Mouse (Mus musculus) limb, embryonic 15.5 days (tissue): ENCODE measurements at regions not wholly inside any gene's neighbourhood (a gene's known extent, or its start where the extent isn't known, plus 50 kb on each side); places are given as distances from the start of the nearest gene placed in this dataset.
A peak's percentile ranks its signal among the peaks of the same experiment; 100 is the strongest.
"Not testable (repeated sequence)": the region's sequence is repeated elsewhere in the genome, so short reads cannot be mapped to it uniquely, and the experiment has no call there.

Source experiments
- ATAC-seq: fragments of 200-750 bp; cut with Nextera tagmentation; 2 replicates; pipeline ENCODE4 v1.8.0; 2017; ENCODE audit warnings: low read depth, moderate TSS enrichment; ENCODE audit not compliant: insufficient number of reproducible peaks, low FRiP score, low TSS enrichment
- H3K27ac ChIP-seq: fragments of 300-500 bp; sonication (generic); 2 replicates; pipeline ENCODE4 v1.5.1; 2015; ENCODE audit warnings: moderate library complexity, mild to moderate bottlenecking, inconsistent platforms
- H3K27me3 ChIP-seq: fragments of 300-500 bp; sonication (generic); 2 replicates; pipeline ENCODE4 v1.6.1; 2015; ENCODE audit warnings: inconsistent platforms
- H3K36me3 ChIP-seq: fragments of 300-500 bp; sonication (generic); 2 replicates; pipeline ENCODE4 v1.6.1; 2015; ENCODE audit warnings: inconsistent platforms
- H3K4me1 ChIP-seq: fragments of 300-500 bp; sonication (generic); 2 replicates; pipeline ENCODE4 v1.6.1; 2015; ENCODE audit warnings: inconsistent platforms
- H3K4me2 ChIP-seq: fragments of 300-500 bp; sonication (generic); 2 replicates; pipeline ENCODE4 v1.6.1; 2015; ENCODE audit warnings: mild to moderate bottlenecking, inconsistent platforms
- H3K4me3 ChIP-seq: fragments of 300-500 bp; sonication (generic); 2 replicates; pipeline ENCODE4 v1.5.1; 2015; ENCODE audit warnings: mild to moderate bottlenecking, inconsistent platforms
- H3K9ac ChIP-seq: fragments of 300-500 bp; sonication (generic); 2 replicates; pipeline ENCODE4 v1.6.1; 2015; ENCODE audit warnings: inconsistent platforms
- H3K9me3 ChIP-seq: fragments of 300-500 bp; sonication (generic); 2 replicates; pipeline ENCODE4 v1.6.1; 2016; ENCODE audit warnings: inconsistent platforms
- WGBS: fragments of 180-500 bp; shearing (Covaris S2); methylation state at CpG from one replicate; pipeline ENCODE4 v1.1.7; 2015; 5-methylcytosine and 5-hydroxymethylcytosine counted together

DNA sequence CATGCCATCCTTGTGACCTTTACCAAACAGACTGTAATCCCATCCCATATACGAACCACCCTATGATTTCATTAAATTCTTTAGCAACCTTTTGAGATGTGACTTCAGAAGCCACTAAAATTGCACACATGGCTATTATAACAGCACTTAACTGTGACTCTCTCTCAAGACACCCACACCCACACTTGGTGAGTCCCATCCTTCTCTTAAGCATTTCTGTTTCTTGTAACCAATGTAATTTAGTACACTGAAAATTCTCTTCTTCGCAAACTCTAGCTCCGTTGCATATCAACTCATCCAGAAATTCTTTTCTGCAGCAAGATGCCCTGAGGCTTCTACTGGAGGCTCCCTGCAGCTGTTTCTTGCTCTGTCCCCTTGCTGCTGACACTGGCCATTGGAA is 88.4 kb upstream of the Rmdn2 start:
- Histone ChIP-seq H3K9me3 (no peaks in the 10 kb centered on the region), H3K4me3 (no peak overlapping the region), H3K27ac (no peak overlapping the region), H3K9ac (no peak overlapping the region), H3K4me2 (no peak overlapping the region), H3K4me1 (no peaks in the 10 kb centered on the region), H3K36me3 (no peaks in the 10 kb centered on the region), H3K27me3 (no peaks in the 10 kb centered on the region)
- 84% methylated on average over 3 of the region's 3 CpGs for WGBS
- no peak for ATAC-seq

DNA sequence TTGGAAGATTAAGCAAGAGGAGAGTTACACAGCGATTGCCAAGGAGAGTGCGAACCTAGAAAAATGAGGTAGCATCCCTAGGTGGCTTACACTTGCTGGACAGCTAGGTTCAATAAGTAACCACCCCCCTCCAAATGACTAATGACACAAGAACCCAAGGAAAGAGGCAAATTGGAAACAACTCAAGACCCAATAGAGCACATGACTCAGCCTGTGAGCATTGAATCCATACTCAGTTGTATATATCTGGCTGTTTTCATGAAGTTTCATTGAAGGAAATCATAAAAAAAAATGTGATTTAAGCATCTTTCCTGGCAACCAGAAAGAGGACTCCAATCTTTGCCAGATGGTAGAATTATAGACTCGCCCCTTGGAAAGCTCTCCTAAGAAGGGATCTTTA is 84.3 kb upstream of the Rmdn2 start:
- H3K9ac ChIP-seq: no peak overlapping the region
- no peak for ATAC-seq
- no peaks in the 10 kb centered on the region for H3K4me1 ChIP-seq
- H3K9me3 ChIP-seq: no peaks in the 10 kb centered on the region
- H3K4me3 ChIP-seq: no peak overlapping the region
- H3K36me3 ChIP-seq: no peaks in the 10 kb centered on the region
- no peaks in the 10 kb centered on the region for H3K27me3 ChIP-seq
- WGBS: 68% methylated on average over 3 of the region's 3 CpGs
- no peak overlapping the region for H3K4me2 ChIP-seq
- H3K27ac ChIP-seq: no peak overlapping the region

DNA sequence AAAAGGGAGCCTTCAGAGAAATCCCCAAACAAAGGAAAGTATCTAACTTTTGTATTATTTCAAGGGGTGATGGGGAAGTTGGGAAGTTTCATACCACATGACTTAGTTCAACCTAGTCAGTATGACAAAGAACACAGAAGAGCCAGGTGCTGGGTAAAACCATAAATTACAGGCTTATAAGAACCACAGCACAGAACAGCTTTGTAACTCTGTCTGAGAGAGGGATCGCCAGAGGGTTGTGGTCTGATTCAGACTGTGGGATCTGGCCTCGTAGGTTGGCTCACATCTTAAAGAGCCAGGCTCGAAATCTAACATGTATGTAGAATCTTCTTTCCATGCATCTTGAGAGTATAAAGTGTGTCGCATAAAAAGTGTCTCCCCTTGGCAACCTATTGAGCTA is 75.1 kb upstream of the Rmdn2 start:
- no peaks in the 10 kb centered on the region for H3K9me3 ChIP-seq
- no peaks in the 10 kb centered on the region for H3K36me3 ChIP-seq
- 47% methylated on average over 4 of the region's 4 CpGs for WGBS
- H3K4me3 ChIP-seq: no peak overlapping the region
- no peaks in the 10 kb centered on the region for H3K27me3 ChIP-seq
- H3K4me2 ChIP-seq: no peak overlapping the region
- H3K9ac ChIP-seq: no peak overlapping the region
- ATAC-seq: no peak
- H3K27ac ChIP-seq: no peak overlapping the region
- H3K4me1 ChIP-seq: no peaks in the 10 kb centered on the region

DNA sequence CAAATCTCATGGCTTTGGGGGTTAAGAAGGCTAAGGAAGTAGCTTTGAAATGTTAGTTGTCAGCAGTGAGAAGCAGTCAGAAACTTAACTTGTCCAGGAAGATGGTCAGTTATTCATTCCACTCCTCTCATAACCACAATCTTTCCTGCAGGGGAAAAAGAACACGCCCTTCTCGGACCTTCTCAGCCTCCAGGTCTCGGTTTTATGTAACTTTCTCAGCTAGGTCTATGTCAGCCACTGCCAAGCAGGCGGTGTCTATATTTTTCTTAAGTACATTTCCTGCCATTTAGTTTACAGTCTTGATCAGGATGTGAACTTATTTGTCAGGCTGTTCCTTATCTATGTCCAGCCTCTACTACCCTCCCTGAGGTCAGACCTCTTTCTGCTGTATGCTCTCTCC is 72.9 kb upstream of the Rmdn2 start:
- H3K9ac ChIP-seq: no peak overlapping the region
- no peak overlapping the region for H3K4me3 ChIP-seq
- WGBS: 72% methylated on average over 4 of the region's 4 CpGs
- ATAC-seq: no peak
- H3K9me3 ChIP-seq: no peaks in the 10 kb centered on the region
- H3K36me3 ChIP-seq: no peaks in the 10 kb centered on the region
- no peak overlapping the region for H3K4me2 ChIP-seq
- H3K27me3 ChIP-seq: no peaks in the 10 kb centered on the region
- H3K27ac ChIP-seq: no peak overlapping the region
- H3K4me1 ChIP-seq: peaks cover 3% of the 10 kb centered on the region; the same call in 1 of the 2 replicates

DNA sequence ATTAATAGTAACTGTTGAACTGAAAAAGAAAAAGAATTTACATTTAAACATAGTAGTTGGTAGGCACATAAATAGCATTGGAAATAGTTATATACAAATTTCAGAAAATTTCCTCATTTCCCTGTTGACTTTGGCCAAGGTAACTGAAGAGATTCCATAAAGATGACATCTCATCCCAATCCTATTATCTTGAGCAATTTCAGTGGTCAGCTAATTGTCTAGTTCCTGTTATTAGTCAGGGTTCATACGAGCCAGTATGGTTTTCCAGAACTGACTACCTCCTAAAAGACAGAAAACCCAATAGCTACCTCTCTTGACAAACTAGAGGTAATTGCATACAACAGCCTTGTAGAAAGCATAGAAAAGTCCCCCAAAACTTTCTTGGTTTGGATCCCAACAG is 71.6 kb upstream of the Rmdn2 start:
- H3K4me1 ChIP-seq: peaks cover 15% of the 10 kb centered on the region
- no peak overlapping the region for H3K4me3 ChIP-seq
- H3K27ac ChIP-seq: no peak overlapping the region
- H3K27me3 ChIP-seq: no peaks in the 10 kb centered on the region
- no peaks in the 10 kb centered on the region for H3K36me3 ChIP-seq
- H3K9me3 ChIP-seq: no peaks in the 10 kb centered on the region
- 74% methylated on average over 1 of the region's 1 CpGs for WGBS
- ATAC-seq: no peak
- H3K9ac ChIP-seq: no peak overlapping the region
- no peak overlapping the region for H3K4me2 ChIP-seq

DNA sequence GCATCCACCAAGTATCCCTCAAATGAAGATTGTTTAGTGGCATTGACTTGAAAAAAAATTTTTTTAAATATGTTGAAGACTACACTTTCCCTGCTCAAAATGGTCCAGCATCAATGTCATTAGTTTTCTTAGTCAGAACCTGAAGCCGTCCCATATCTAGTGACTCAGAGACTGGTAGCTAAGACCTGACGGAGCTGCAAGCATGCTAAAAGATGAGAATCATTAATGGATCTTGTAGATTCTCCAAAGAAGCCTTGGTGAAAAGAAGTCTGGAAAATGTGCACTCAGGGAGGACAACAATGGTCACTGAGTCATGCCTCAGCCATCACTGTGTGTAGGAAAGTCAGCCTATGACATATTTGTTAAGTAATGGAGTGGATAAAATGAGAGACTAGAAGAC is 71.2 kb upstream of the Rmdn2 start:
- H3K9me3 ChIP-seq: no peaks in the 10 kb centered on the region
- no peak for ATAC-seq
- 95% methylated on average over 2 of the region's 2 CpGs for WGBS
- no peak overlapping the region for H3K9ac ChIP-seq
- H3K36me3 ChIP-seq: no peaks in the 10 kb centered on the region
- H3K4me2 ChIP-seq: no peak overlapping the region
- H3K4me3 ChIP-seq: no peak overlapping the region
- H3K27ac ChIP-seq: no peak overlapping the region
- H3K27me3 ChIP-seq: no peaks in the 10 kb centered on the region
- H3K4me1 ChIP-seq: peaks cover 15% of the 10 kb centered on the region

DNA sequence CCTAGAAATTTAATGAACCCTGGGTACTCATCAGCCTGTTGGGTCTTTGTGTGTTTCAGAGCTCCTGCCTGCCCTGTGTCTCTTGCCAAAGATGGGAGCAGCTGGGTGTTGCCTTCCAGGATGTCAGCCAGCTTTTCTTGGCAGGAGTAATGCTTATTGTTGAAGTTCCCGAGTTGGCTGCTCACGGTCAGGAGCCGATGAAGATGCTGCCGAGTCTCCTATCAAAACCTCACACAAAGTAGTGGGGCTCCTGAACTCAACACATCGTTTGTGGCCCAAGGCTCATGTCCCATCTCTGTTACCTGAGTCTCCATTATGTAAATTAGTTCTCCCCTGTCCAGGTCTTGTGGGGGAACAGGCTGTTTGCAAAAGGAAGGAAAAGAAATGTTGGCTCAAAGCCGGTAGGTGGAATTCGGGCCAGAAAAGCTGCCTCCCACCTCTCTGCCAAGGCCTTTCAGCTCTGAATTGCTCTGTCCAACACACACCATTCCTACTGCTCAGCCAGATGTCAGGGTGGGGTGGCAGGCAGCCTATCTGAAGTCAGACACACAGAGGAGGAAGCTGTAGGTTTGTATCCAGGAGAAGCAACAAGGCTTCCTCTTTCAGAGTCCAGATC is 67.6 kb upstream of the Rmdn2 start:
- peak overlapping the region; percentile 52; the same call in 1 of the 2 replicates for H3K27ac ChIP-seq
- no peak overlapping the region for H3K4me2 ChIP-seq
- no peaks in the 10 kb centered on the region for H3K27me3 ChIP-seq
- ATAC-seq: no peak
- no peak overlapping the region for H3K9ac ChIP-seq
- no peak overlapping the region for H3K4me3 ChIP-seq
- no peaks in the 10 kb centered on the region for H3K9me3 ChIP-seq
- no peaks in the 10 kb centered on the region for H3K36me3 ChIP-seq
- WGBS: 49% methylated on average over 7 of the region's 7 CpGs
- peaks cover 15% of the 10 kb centered on the region for H3K4me1 ChIP-seq

DNA sequence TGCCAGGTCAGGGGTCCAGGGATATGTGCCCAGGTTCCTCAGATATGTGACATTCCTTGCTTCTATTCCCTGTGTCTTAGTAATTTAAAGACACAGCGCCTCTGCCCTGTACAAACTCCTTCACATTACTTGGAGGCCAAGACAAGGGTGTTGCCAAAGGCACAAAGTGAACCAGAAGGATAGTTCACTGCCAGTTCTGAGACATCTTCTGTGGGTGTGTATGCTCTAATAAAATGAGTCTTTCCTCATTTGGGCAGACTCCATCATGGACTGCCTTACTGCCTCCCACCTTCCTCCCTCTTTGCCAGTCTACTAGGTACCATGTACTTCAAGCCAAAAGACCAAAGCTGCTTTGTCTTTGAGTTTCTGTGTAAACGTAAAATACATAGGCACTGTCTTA is 65.8 kb upstream of the Rmdn2 start:
- Histone ChIP-seq H3K4me2 (no peak overlapping the region), H3K27ac (no peak overlapping the region), H3K4me3 (no peak overlapping the region), H3K9ac (no peak overlapping the region), H3K27me3 (no peaks in the 10 kb centered on the region), H3K9me3 (no peaks in the 10 kb centered on the region), H3K36me3 (no peaks in the 10 kb centered on the region), H3K4me1 (peaks cover 15% of the 10 kb centered on the region)
- no peak for ATAC-seq
- 86% methylated on average over 2 of the region's 2 CpGs for WGBS

DNA sequence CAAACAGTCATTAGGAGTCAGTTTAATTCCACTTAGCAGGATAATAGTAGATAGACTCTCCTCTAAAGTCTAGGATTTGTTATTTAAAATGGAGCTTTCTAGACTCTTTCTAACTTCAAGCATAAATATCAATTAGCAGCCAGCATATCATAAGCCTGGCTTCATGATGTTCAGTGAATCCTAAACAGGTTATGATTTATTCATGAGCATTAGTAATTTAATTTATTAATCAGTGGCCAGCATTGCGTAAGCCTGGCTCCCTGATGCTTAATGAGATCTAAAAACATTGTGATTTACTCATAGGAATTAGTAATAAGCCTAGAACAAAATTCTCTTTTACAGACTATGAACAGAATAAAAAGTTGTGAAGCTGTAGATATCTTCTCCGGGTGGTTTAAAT is 64.6 kb upstream of the Rmdn2 start:
- ATAC-seq: no peak
- peaks cover 15% of the 10 kb centered on the region for H3K4me1 ChIP-seq
- no peaks in the 10 kb centered on the region for H3K36me3 ChIP-seq
- no peaks in the 10 kb centered on the region for H3K27me3 ChIP-seq
- no peak overlapping the region for H3K4me3 ChIP-seq
- WGBS: 93% methylated on average over 2 of the region's 2 CpGs
- no peak overlapping the region for H3K27ac ChIP-seq
- H3K9me3 ChIP-seq: no peaks in the 10 kb centered on the region
- no peak overlapping the region for H3K9ac ChIP-seq
- H3K4me2 ChIP-seq: no peak overlapping the region

DNA sequence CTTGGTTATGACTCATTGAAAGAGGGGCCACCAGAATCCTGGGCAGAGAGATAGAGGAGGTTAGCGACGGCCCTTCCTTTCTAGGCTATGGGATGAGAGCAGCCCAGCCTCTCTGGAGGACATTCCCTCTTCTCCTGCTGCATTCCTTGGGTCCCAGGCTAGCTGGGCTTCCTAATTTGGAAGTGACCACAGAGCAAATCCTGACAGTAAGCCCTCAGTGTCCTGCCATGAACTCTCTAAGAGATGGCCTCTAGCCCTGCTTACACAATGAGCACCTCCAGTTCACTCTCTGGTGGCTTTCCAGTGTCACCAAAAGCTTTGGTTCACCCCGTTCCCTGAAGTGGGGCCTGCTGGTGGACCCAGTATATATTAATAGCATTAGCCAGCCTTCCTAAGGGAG is 64.1 kb upstream of the Rmdn2 start:
- Histone ChIP-seq H3K9ac (no peak overlapping the region), H3K4me1 (peaks cover 15% of the 10 kb centered on the region), H3K9me3 (no peaks in the 10 kb centered on the region), H3K4me3 (no peak overlapping the region), H3K4me2 (no peak overlapping the region), H3K27ac (no peak overlapping the region), H3K27me3 (no peaks in the 10 kb centered on the region), H3K36me3 (no peaks in the 10 kb centered on the region)
- ATAC-seq: no peak
- WGBS: 88% methylated on average over 3 of the region's 3 CpGs

DNA sequence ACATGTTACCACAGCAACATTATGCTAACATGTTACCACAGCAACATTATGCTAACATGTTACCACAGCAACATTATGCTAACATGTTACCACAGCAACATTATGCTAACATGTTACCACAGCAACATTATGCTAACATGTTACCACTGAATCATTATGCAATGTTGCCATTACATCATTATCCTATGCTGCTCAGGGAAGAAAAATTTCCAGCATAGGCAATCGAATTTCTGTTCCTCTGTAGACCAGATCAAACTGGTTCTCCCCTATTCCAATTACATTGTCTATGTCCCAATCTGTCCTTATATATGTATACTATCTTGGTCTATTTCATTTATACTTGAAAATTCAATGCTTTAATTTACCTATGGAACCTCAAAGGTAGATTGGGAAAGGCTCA is 61.3 kb upstream of the Rmdn2 start:
- not testable (repeated sequence) for H3K36me3 ChIP-seq, H3K4me2 ChIP-seq, H3K4me1 ChIP-seq, H3K9me3 ChIP-seq, H3K27me3 ChIP-seq, H3K27ac ChIP-seq, ATAC-seq, H3K4me3 ChIP-seq, H3K9ac ChIP-seq
- WGBS: 52% methylated on average over 1 of the region's 1 CpGs

DNA sequence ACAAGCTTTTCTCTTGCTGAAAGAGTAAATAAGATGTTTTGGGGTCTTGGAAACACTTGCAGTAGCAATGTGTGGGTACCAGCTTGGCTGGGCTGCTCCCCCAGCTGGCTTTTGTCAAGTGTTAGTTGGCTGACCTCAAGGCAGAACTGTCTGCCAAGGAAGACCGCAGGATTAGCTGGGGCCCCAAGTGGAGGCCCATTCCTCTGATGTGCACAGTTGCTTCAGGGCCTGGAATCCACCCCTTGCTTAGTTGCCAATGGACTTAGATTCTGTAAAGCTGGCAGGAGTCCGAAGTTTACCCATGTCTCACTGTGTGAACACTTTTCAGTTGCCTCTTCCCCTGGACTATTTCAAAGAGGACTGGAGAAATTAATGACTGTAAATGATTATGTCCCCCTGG is 57.8 kb upstream of the Rmdn2 start:
- WGBS: 66% methylated on average over 2 of the region's 2 CpGs
- no peak overlapping the region for H3K4me3 ChIP-seq
- no peak overlapping the region for H3K27ac ChIP-seq
- H3K9me3 ChIP-seq: no peaks in the 10 kb centered on the region; the same call in 1 of the 2 replicates
- no peak overlapping the region for H3K9ac ChIP-seq
- H3K4me1 ChIP-seq: no peaks in the 10 kb centered on the region
- ATAC-seq: no peak
- no peaks in the 10 kb centered on the region for H3K36me3 ChIP-seq
- H3K4me2 ChIP-seq: no peak overlapping the region
- no peaks in the 10 kb centered on the region for H3K27me3 ChIP-seq

DNA sequence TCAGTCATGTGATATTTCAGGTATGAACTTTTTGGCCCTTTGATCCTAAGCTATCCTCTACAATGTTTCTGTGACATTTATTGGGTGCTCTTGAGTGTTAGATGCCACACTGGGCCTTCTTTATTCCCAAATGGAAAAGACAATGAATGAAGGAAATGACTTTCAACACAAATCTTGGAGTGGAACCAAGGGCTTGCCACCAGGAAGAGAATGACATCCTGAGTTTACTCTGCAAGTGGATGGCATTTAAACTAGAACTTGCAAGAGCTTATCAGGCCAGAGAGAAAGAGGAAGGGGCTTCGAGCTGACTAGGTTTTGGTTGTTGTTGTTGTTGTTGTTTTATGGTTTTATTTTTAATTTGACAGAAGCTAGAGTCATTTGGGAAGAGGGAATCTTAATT is 56.1 kb upstream of the Rmdn2 start:
- no peak overlapping the region for H3K27ac ChIP-seq
- WGBS: 71% methylated on average over 1 of the region's 1 CpGs
- no peaks in the 10 kb centered on the region for H3K36me3 ChIP-seq
- H3K9ac ChIP-seq: no peak overlapping the region
- H3K4me3 ChIP-seq: no peak overlapping the region
- H3K4me2 ChIP-seq: no peak overlapping the region
- peaks cover 8% of the 10 kb centered on the region for H3K9me3 ChIP-seq
- H3K4me1 ChIP-seq: no peaks in the 10 kb centered on the region
- no peak for ATAC-seq
- no peaks in the 10 kb centered on the region for H3K27me3 ChIP-seq
